Mouse (Mus musculus) hindbrain, embryonic 10.5 days (tissue): ENCODE results near the gene H3f3a. TPM values are rescaled to one million over a fixed set of nuclear protein-coding genes. Genes with fewer than 3 reads are reported as not detected.

Experiments used
- DNase-seq: peaks from one replicate; pipeline ENCODE4 v3.0.0-alpha.2; 2017; ENCODE audit warnings: low spot score
- H3K27ac ChIP-seq: fragments of 300-500 bp; sonication (generic); 2 replicates; pipeline ENCODE4 v1.5.1; 2016; ENCODE audit warnings: mild to moderate bottlenecking, moderate library complexity
- H3K27me3 ChIP-seq: fragments of 300-500 bp; sonication (generic); 2 replicates; pipeline ENCODE4 v1.6.1; 2016; ENCODE audit warnings: mild to moderate bottlenecking; ENCODE audit not compliant: poor library complexity, insufficient read depth, severe bottlenecking
- H3K36me3 ChIP-seq: fragments of 300-500 bp; sonication (generic); 2 replicates; pipeline ENCODE4 v1.6.1; 2016; ENCODE audit warnings: mild to moderate bottlenecking, moderate library complexity
- H3K4me1 ChIP-seq: fragments of 300-500 bp; sonication (generic); replicated peaks from 2 replicates; pipeline ENCODE4 v1.6.1; 2016; ENCODE audit warnings: mild to moderate bottlenecking
- H3K4me3 ChIP-seq: fragments of 300-500 bp; sonication (generic); 2 replicates; pipeline ENCODE4 v1.5.1; 2016; ENCODE audit warnings: mild to moderate bottlenecking, moderate library complexity
- H3K9me3 ChIP-seq: fragments of 300-500 bp; sonication (generic); 2 replicates; pipeline ENCODE4 v1.6.1; 2016; ENCODE audit warnings: mild to moderate bottlenecking, moderate library complexity
- WGBS: fragments of 180-500 bp; shearing (Covaris S2); methylation state at CpG from one replicate; pipeline ENCODE4 v1.1.7; 2016; 5-methylcytosine and 5-hydroxymethylcytosine counted together
- polyA plus RNA-seq: library from polyadenylated mRNA; unstranded; fragments of >200 nt; fragmentation: Nextera tagmentation; extraction: Ambion mirVana; gene quantifications from 2 replicates; pipeline ENCODE4 v1.2.1, GENCODE M21; 2016

Gene H3f3a
- 2,706 and 3,181 TPM in 2 replicates for polyA plus RNA-seq

- peak within 1 kb of the TSS; percentile 96 for H3K4me3 ChIP-seq
- 2% methylated on average over 62 of the region's 69 CpGs for WGBS
- no peaks in the 10 kb centered on the region for H3K27me3 ChIP-seq
- H3K27ac ChIP-seq, result peak within 1 kb of the TSS; percentile 100
- DNase-seq, result no peak
- peaks cover 47% of the 10 kb centered on the region for H3K4me1 ChIP-seq
- H3K36me3 ChIP-seq, result peaks cover 21% of the 10 kb centered on the region
- no peaks in the 10 kb centered on the region for H3K9me3 ChIP-seq
These were observed at the start of gene H3f3a for GRCm38 (mm10) chr1:180813885-180814740. TSS of gene H3f3a (minus strand) at chr1:180813943.

DNA sequence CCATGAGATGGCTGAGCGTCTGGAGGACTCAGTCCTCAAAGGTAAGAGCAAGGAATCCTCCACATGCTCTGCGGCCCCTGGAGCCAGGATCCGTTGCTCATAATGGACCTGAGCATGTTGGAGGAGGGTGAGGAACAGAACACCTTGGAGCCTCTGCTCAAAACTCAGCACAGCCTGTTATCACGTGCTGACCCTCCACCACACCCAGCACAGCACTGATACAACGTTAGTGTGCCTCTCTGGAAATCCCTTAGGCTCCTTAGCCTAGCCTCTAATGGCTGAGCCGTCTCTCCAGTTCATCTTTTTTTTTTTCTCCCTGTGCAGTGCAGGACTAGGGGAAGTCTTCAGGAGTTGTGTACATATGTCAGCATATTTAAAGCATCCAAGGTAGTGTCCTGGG lies 46.3 kb upstream of the H3f3a start:
- Histone ChIP-seq H3K9me3 (no peaks in the 10 kb centered on the region), H3K27ac (no peak overlapping the region), H3K36me3 (peaks cover 98% of the 10 kb centered on the region), H3K4me3 (no peak overlapping the region), H3K27me3 (no peaks in the 10 kb centered on the region), H3K4me1 (no peaks in the 10 kb centered on the region)
- no peak for DNase-seq
- WGBS, result 93% methylated on average over 6 of the region's 6 CpGs

DNA sequence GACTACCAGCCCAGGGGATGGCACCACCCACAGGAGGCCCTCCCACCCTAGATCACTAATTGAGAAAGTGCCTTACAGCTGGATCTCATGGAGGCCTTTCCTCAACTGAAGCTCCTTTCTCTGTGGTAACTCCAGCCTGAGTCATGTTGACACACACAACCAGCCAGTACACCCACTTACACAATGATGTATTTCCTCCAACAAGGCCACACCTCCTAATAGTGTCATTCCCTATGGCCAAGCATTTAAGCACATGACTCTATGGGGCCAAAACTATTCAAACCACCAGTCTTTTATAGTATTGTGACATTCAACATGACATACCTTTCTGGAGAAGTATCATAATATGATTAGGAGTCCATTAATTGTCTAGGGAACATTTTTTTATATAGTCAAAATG lies 45.0 kb upstream of the H3f3a start:
- no peak overlapping the region for H3K27ac ChIP-seq
- H3K27me3 ChIP-seq, result no peaks in the 10 kb centered on the region
- H3K4me1 ChIP-seq, result no peaks in the 10 kb centered on the region
- no peaks in the 10 kb centered on the region for H3K9me3 ChIP-seq
- H3K4me3 ChIP-seq, result no peak overlapping the region
- peaks cover 88% of the 10 kb centered on the region for H3K36me3 ChIP-seq
- no peak for DNase-seq

GRCm38 (mm10) chr1:180850316-180851270 lies 36.9 kb upstream of the H3f3a start, which contains the start of gene Sde2:
TSS of gene Sde2 (plus strand) at chr1:180851127.
- Histone ChIP-seq H3K9me3 (no peaks in the 10 kb centered on the region), H3K36me3 (peaks cover 13% of the 10 kb centered on the region), H3K4me1 (peaks cover 51% of the 10 kb centered on the region), H3K4me3 (peak within 1 kb of the TSS; percentile 85), H3K27me3 (no peaks in the 10 kb centered on the region), H3K27ac (peak within 1 kb of the TSS; percentile 96)
- DNase-seq, result peak; percentile 100
- WGBS, result under 1% methylated on average over 77 of the region's 77 CpGs

GRCm38 (mm10) chr1:180849701-180850301 lies 36.1 kb upstream of the H3f3a start:
- H3K27ac ChIP-seq, result peak overlapping the region; percentile 96
- DNase-seq, result peak; percentile 42
- no peaks in the 10 kb centered on the region for H3K27me3 ChIP-seq
- peaks cover 7% of the 10 kb centered on the region; the same call in 1 of the 2 replicates for H3K36me3 ChIP-seq
- H3K4me3 ChIP-seq, result peak overlapping the region; percentile 85
- WGBS, result 50% methylated on average over 11 of the region's 11 CpGs
- no peaks in the 10 kb centered on the region for H3K9me3 ChIP-seq
- H3K4me1 ChIP-seq, result peaks cover 51% of the 10 kb centered on the region

DNA sequence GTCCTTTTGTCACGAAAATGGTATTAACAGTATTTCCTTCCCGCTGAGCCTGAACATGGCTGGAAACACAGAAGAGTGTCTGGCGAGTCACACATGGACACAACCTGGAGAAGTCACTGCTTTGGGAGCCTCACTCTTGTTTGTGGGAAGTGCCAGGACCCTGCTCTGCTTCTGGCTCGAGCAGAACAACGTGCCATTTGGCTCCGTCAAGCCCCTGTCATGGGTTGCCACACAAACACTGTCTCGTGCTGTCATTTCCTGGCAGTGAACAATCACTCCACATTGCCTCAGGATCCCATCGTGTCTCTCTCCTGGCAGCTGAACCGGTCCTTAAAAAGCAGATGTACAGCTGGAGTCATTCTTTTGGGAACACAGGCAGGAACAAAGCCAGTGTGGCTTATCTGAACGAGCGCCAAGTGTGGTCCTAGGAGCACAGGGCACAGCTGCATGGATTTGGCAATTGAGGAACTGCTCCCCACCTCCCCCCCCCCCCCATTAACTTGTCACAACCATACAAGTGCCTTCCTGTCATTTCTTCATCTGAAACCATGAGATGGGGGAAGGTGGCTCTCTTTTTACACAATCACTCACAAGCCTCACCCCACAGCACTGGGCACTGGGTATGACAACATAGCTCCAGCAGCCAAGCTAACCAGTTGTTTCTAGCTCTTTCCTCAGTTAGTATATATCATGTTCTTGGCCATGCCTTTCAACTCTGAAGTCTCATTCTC lies 34.9 kb upstream of the H3f3a start:
- peak; percentile 47 for DNase-seq
- H3K27ac ChIP-seq, result peak overlapping the region; percentile 96
- H3K4me1 ChIP-seq, result peaks cover 51% of the 10 kb centered on the region
- H3K27me3 ChIP-seq, result no peaks in the 10 kb centered on the region
- WGBS, result 25% methylated on average over 11 of the region's 11 CpGs
- no peaks in the 10 kb centered on the region for H3K9me3 ChIP-seq
- peaks cover 5% of the 10 kb centered on the region; the same call in 1 of the 2 replicates for H3K36me3 ChIP-seq
- H3K4me3 ChIP-seq, result peak overlapping the region; percentile 42

DNA sequence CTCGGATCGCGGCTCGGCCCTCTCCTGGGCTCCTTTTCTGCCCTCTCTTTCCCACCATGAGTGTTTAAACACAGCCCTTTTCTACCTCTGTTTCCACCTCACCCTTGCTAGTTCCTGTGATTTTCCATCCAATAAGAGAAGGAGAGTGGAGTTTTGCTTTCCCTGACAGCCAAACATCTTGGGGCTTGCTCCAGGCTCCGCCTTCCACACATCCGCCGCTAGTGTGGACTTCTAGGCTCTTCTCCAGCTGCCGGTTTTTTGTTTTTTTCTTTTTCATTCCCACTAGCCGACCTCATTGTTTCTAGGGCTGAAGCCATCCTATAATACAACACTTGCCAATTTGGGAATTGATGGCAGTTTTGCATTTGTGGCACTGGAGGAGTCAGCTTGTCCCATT lies 34.4 kb upstream of the H3f3a start:
- DNase-seq, result peak; percentile 66
- no peaks in the 10 kb centered on the region for H3K27me3 ChIP-seq

DNA sequence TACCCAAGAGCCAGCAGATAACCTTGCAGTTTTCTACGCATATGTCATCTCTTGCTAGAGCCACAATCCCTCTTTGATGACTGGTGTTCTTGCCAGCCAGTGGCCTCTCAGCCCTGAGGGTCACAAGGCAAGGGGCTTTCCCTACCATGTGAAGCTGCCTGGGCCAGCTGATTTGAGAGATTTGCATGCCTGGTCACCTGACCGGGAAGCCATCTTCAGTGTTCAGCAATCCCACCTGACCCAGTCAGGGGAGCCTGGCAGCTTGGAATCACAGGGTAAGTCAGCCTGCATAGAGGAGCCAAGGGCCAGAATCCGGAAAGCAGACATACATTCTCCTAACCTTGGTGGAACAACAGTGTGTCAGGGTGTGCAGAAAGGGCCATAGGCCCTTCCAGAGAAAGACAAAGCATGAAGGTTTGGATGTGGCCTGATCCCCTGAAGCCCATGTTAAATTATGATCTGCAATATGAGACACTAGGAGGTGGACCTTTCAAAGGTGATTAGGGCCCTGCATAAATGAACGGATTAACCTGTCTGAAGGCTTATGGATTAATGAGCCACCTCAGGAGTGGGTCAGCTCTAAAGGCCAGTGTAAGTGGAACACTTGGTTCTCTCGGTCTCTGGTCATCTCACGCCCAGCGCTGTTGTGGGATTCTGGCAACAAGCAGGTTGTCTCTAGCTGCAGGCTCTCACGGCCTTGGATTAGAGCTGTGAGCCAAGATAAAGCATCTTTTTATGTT lies 28.0 kb upstream of the H3f3a start:
- H3K27me3 ChIP-seq, result no peaks in the 10 kb centered on the region
- no peak overlapping the region for H3K27ac ChIP-seq
- no peaks in the 10 kb centered on the region for H3K9me3 ChIP-seq
- DNase-seq, result no peak
- no peaks in the 10 kb centered on the region for H3K36me3 ChIP-seq
- H3K4me3 ChIP-seq, result no peak overlapping the region
- WGBS, result 88% methylated on average over 8 of the region's 8 CpGs
- no peaks in the 10 kb centered on the region for H3K4me1 ChIP-seq

More for the DNA sequence above, 34.4 kb upstream of the H3f3a start:
- peak overlapping the region; percentile 96 for H3K27ac ChIP-seq
- WGBS, result 5% methylated on average over 9 of the region's 9 CpGs
- H3K9me3 ChIP-seq, result no peaks in the 10 kb centered on the region
- H3K36me3 ChIP-seq, result peaks cover 5% of the 10 kb centered on the region; the same call in 1 of the 2 replicates
- H3K4me3 ChIP-seq, result peak overlapping the region; percentile 42
- H3K4me1 ChIP-seq, result peaks cover 51% of the 10 kb centered on the region

- H3K4me3 ChIP-seq, result no peak overlapping the region
- H3K4me1 ChIP-seq, result no peaks in the 10 kb centered on the region
- no peak for DNase-seq
- WGBS, result 71% methylated on average over 8 of the region's 8 CpGs
- no peak overlapping the region for H3K27ac ChIP-seq
- no peaks in the 10 kb centered on the region for H3K36me3 ChIP-seq
- H3K9me3 ChIP-seq, result no peaks in the 10 kb centered on the region
- no peaks in the 10 kb centered on the region for H3K27me3 ChIP-seq
These were observed 25.6 kb upstream of the H3f3a start for GRCm38 (mm10) chr1:180839201-180839910.

DNA sequence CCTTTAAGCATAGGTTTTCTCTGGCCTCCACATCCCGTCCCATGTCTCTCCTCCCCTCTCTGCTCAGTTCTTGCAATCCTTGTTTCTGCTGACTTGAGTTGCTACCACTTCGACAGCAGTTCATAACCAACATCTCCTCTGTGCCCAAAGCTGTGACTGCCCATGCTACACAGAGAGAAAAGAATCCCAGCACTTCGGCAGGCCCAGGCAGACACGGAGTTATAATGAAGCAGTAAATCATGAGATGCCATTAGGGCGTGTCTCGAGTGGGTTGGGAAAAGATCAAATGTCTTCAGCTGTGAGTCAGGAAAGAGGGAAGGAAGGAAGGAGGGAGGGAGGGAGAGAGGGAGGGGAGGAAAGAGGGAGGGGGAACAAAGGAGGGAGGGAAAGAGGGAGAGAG lies 24.3 kb upstream of the H3f3a start:
- DNase-seq, result no peak
- Histone ChIP-seq H3K4me3 (no peak overlapping the region), H3K36me3 (no peaks in the 10 kb centered on the region), H3K27me3 (no peaks in the 10 kb centered on the region), H3K9me3 (no peaks in the 10 kb centered on the region), H3K27ac (no peak overlapping the region), H3K4me1 (no peaks in the 10 kb centered on the region)
- WGBS, result 69% methylated on average over 6 of the region's 6 CpGs

DNA sequence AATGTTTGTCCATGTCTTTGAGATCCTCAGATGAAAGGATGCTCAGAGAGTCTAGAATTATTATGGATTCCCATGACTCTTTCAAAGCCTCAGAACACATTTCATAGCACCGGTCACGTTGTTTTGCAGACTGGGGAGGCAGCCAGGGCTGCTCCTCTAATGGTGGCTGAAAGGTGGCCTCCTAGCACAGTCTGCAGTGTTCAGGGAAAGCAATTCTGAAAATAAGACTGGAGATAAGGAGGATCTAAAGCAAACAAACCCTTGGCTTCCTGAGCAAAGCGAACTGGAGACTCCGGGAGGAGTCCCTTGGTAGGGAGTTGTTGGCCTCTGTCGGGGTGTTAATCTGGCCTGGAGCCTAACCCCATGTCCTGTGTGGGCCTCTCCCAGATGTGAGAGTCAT lies 23.4 kb upstream of the H3f3a start:
- no peaks in the 10 kb centered on the region for H3K36me3 ChIP-seq

More for the DNA sequence above, 23.4 kb upstream of the H3f3a start:
- Histone ChIP-seq H3K4me3 (no peak overlapping the region), H3K4me1 (no peaks in the 10 kb centered on the region), H3K9me3 (no peaks in the 10 kb centered on the region), H3K27me3 (no peaks in the 10 kb centered on the region), H3K27ac (no peak overlapping the region)
- no peak for DNase-seq
- 92% methylated on average over 5 of the region's 5 CpGs for WGBS
